Mouse (Mus musculus) bone marrow, adult 2 months (tissue): ENCODE data around the gene Dgki. TPM values are rescaled to one million over a fixed set of nuclear protein-coding genes. Genes with fewer than 3 reads are reported as not detected.

Source experiments
- H3K27ac ChIP-seq: fragments of 200-500 bp; 2 replicates; pipeline ENCODE4 v1.5.1; 2012; ENCODE audit warnings: low read depth, mild to moderate bottlenecking, control low read depth, inconsistent platforms, low read length; ENCODE audit not compliant: control insufficient read depth, poor library complexity, insufficient read depth
- H3K4me1 ChIP-seq: fragments of 200-500 bp; 2 replicates; pipeline ENCODE4 v1.6.1; 2011; ENCODE audit warnings: low read length; ENCODE audit not compliant: control insufficient read depth, insufficient read depth
- H3K4me3 ChIP-seq: fragments of 200-500 bp; replicated peaks from 2 replicates; pipeline ENCODE3; 2011; ENCODE audit warnings: mild to moderate bottlenecking, low read depth, low read length, control low read depth; ENCODE audit not compliant: control insufficient read depth
- CTCF ChIP-seq: fragments of 200-500 bp; IDR thresholded peaks from 2 replicates; pipeline ENCODE4 v1.5.1; 2011; ENCODE audit warnings: low read length, control low read depth; ENCODE audit not compliant: control insufficient read depth, insufficient read depth
- POLR2A ChIP-seq: fragments of 200-500 bp; IDR thresholded peaks from 2 replicates; pipeline ENCODE4 v1.6.1; 2011; ENCODE audit warnings: low read depth, mild to moderate bottlenecking, control low read depth, low read length, borderline replicate concordance; ENCODE audit not compliant: control insufficient read depth
- WGBS: fragments of 180-500 bp; shearing (Covaris S2); methylation state at CpG from one replicate; pipeline ENCODE4 v1.1.7; 2018; 5-methylcytosine and 5-hydroxymethylcytosine counted together
- polyA plus RNA-seq: library from polyadenylated mRNA; stranded (reverse); fragments of >200 nt; gene quantifications from 2 replicates; pipeline ENCODE4 v1.2.4, GENCODE M21; 2011; ENCODE audit warnings: low replicate concordance; ENCODE audit not compliant: missing spikeins, insufficient read depth, insufficient read length

The Dgki gene
- polyA plus RNA-seq, 1 experiment: 7.2 TPM

- WGBS: 72% methylated on average over 2 of the region's 2 CpGs
- TF ChIP-seq POLR2A (no peak), CTCF (no peak)
- H3K4me1 ChIP-seq: peaks cover 2% of the 10 kb centered on the region; the same call in 1 of the 2 replicates
- no peak overlapping the region for H3K27ac ChIP-seq
- no peak overlapping the region for H3K4me3 ChIP-seq
Measured at GRCm38 (mm10) chr6:37283336-37283735, 16.6 kb downstream of the Dgki start.

GRCm38 (mm10) chr6:37282659-37283058 is 17.3 kb downstream of the Dgki start:
- Histone ChIP-seq H3K4me1 (peaks cover 2% of the 10 kb centered on the region; the same call in 1 of the 2 replicates), H3K27ac (no peak overlapping the region), H3K4me3 (no peak overlapping the region)
- TF ChIP-seq CTCF (no peak), POLR2A (no peak)
- WGBS: 43% methylated on average over 1 of the region's 1 CpGs

GRCm38 (mm10) chr6:37276834-37277715 is 22.9 kb downstream of the Dgki start:
- TF ChIP-seq POLR2A (no peak), CTCF (no peak)
- no peak overlapping the region for H3K27ac ChIP-seq
- no peaks in the 10 kb centered on the region; the same call in 1 of the 2 replicates for H3K4me1 ChIP-seq
- no peak overlapping the region for H3K4me3 ChIP-seq
- WGBS: 63% methylated on average over 6 of the region's 6 CpGs

GRCm38 (mm10) chr6:37276181-37276580 is 23.8 kb downstream of the Dgki start:
- no peak overlapping the region for H3K4me3 ChIP-seq
- H3K27ac ChIP-seq: no peak overlapping the region
- 73% methylated on average over 5 of the region's 5 CpGs for WGBS
- no peaks in the 10 kb centered on the region; the same call in 1 of the 2 replicates for H3K4me1 ChIP-seq
- TF ChIP-seq POLR2A (no peak), CTCF (no peak)

GRCm38 (mm10) chr6:37270905-37271591 is 28.9 kb downstream of the Dgki start:
- WGBS: 83% methylated on average over 8 of the region's 8 CpGs
- TF ChIP-seq POLR2A: no peak
- no peak for TF ChIP-seq CTCF
- Histone ChIP-seq H3K4me1 (no peaks in the 10 kb centered on the region), H3K4me3 (no peak overlapping the region), H3K27ac (no peak overlapping the region)

GRCm38 (mm10) chr6:37268589-37268988 is 31.4 kb downstream of the Dgki start:
- WGBS: 85% methylated on average over 6 of the region's 6 CpGs
- H3K4me1 ChIP-seq: no peaks in the 10 kb centered on the region
- TF ChIP-seq POLR2A (no peak), CTCF (no peak)
- H3K4me3 ChIP-seq: no peak overlapping the region
- H3K27ac ChIP-seq: no peak overlapping the region

GRCm38 (mm10) chr6:37267952-37268351 is 32.0 kb downstream of the Dgki start:
- no peak overlapping the region for H3K27ac ChIP-seq
- no peak overlapping the region for H3K4me3 ChIP-seq
- no peak for TF ChIP-seq CTCF
- no peak for TF ChIP-seq POLR2A
- 84% methylated on average over 4 of the region's 4 CpGs for WGBS
- no peaks in the 10 kb centered on the region for H3K4me1 ChIP-seq

GRCm38 (mm10) chr6:37262486-37262885 is 37.5 kb downstream of the Dgki start:
- Histone ChIP-seq H3K27ac (no peak overlapping the region), H3K4me1 (no peaks in the 10 kb centered on the region; the same call in 1 of the 2 replicates), H3K4me3 (no peak overlapping the region)
- WGBS: 6% methylated on average over 7 of the region's 7 CpGs
- TF ChIP-seq POLR2A (no peak), CTCF (no peak)
